Mouse (Mus musculus): ENCODE results near the gene Pdzd8. TPM values are rescaled to one million over a fixed set of nuclear protein-coding genes. Genes with fewer than 3 reads are reported as not detected.

The Pdzd8 gene
- polyA plus RNA-seq, 1 experiment from 2014 or later, result 8.0 TPM

DNA sequence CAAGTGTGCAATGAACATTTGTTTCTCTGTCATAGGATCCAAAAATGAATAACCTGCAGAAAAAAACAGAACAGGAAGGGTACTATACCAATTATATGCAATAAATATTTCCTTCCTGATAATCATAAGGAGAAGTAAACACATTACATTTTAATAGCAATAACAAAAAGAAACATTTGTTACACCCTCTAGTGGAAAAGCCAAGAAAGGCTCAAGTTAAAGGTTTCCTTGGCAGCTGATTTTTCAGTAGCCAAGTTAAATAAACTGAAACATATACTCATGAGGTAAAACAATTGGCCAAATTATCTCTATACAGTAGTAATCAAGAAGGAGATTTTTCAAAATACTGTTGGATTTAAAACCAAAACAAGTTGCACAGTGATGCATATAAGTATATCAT is 30.3 kb downstream of the Pdzd8 start:
- H3K9me3 ChIP-seq (ENCODE audit: control insufficient read depth, low read length), result no peaks in the 10 kb centered on the region
- H3K9ac ChIP-seq (replicated peaks; ENCODE audit: low read depth, low read length), result no peak overlapping the region
- H3K36me3 ChIP-seq (ENCODE audit: control insufficient read depth, insufficient read depth), result no peaks in the 10 kb centered on the region
- H3K27me3 ChIP-seq (replicated peaks; ENCODE audit: control insufficient read depth, insufficient read depth, low read length), result no peaks in the 10 kb centered on the region
- ATAC-seq, result no peak
- no peak overlapping the region for H3K27ac ChIP-seq (ENCODE audit: low read length)
- H3K4me1 ChIP-seq (replicated peaks; ENCODE audit: control insufficient read depth, insufficient read depth, low read length), result no peaks in the 10 kb centered on the region
- H3K4me2 ChIP-seq (ENCODE audit: low read length), result no peak overlapping the region
- H3K4me3 ChIP-seq (replicated peaks; ENCODE audit: low read length), result no peak overlapping the region

- Histone ChIP-seq H3K9ac (replicated peaks; ENCODE audit: low read depth, low read length) (no peak overlapping the region), H3K4me1 (replicated peaks; ENCODE audit: control insufficient read depth, insufficient read depth, low read length) (no peaks in the 10 kb centered on the region), H3K36me3 (ENCODE audit: control insufficient read depth, insufficient read depth) (no peaks in the 10 kb centered on the region), H3K27me3 (replicated peaks; ENCODE audit: control insufficient read depth, insufficient read depth, low read length) (no peaks in the 10 kb centered on the region), H3K27ac (ENCODE audit: low read length) (no peak overlapping the region), H3K4me3 (replicated peaks; ENCODE audit: low read length) (no peak overlapping the region), H3K4me2 (ENCODE audit: low read length) (no peak overlapping the region), H3K9me3 (ENCODE audit: control insufficient read depth, low read length) (no peaks in the 10 kb centered on the region)
- WGBS, result 82% methylated on average over 5 of the region's 5 CpGs
- no peak for ATAC-seq
Measured at GRCm38 (mm10) chr19:59292183-59292839, 53.3 kb downstream of the Pdzd8 start.

DNA sequence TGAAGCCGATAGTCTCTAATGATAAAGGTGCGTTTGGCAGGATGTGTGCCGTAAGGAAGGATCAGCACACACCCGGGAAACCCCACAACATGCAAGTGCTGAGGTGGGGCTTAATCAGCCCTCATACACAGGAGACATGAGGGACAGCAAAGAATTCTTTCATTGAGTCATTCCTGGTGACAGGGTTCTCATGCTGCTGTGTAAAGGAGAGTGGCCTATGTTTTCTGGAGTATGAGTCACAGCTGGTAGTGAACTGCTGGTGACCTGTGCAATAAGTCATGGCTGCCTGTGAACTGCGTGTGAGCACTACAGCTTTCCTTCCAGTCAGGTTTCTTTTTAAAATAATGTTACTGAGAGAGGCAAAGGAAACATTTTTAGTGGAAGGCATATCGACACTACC is 55.8 kb downstream of the Pdzd8 start:
- WGBS, result 87% methylated on average over 6 of the region's 6 CpGs
- no peak for ATAC-seq
- no peak overlapping the region for H3K27ac ChIP-seq (ENCODE audit: low read length)

GRCm38 (mm10) chr19:59289042-59289441 is 56.5 kb downstream of the Pdzd8 start:
- Histone ChIP-seq H3K9me3 (ENCODE audit: control insufficient read depth, low read length) (no peaks in the 10 kb centered on the region), H3K4me2 (ENCODE audit: low read length) (no peak overlapping the region), H3K4me1 (replicated peaks; ENCODE audit: control insufficient read depth, insufficient read depth, low read length) (no peaks in the 10 kb centered on the region), H3K27me3 (replicated peaks; ENCODE audit: control insufficient read depth, insufficient read depth, low read length) (no peaks in the 10 kb centered on the region), H3K4me3 (replicated peaks; ENCODE audit: low read length) (no peak overlapping the region), H3K27ac (ENCODE audit: low read length) (no peak overlapping the region), H3K9ac (replicated peaks; ENCODE audit: low read depth, low read length) (no peak overlapping the region), H3K36me3 (ENCODE audit: control insufficient read depth, insufficient read depth) (no peaks in the 10 kb centered on the region)
- no peak for ATAC-seq

More for the DNA sequence above, 55.8 kb downstream of the Pdzd8 start:
- H3K4me2 ChIP-seq (ENCODE audit: low read length), result no peak overlapping the region
- H3K27me3 ChIP-seq (replicated peaks; ENCODE audit: control insufficient read depth, insufficient read depth, low read length), result no peaks in the 10 kb centered on the region
- no peak overlapping the region for H3K4me3 ChIP-seq (replicated peaks; ENCODE audit: low read length)
- H3K4me1 ChIP-seq (replicated peaks; ENCODE audit: control insufficient read depth, insufficient read depth, low read length), result no peaks in the 10 kb centered on the region
- H3K9me3 ChIP-seq (ENCODE audit: control insufficient read depth, low read length), result no peaks in the 10 kb centered on the region
- no peak overlapping the region for H3K9ac ChIP-seq (replicated peaks; ENCODE audit: low read depth, low read length)
- H3K36me3 ChIP-seq (ENCODE audit: control insufficient read depth, insufficient read depth), result no peaks in the 10 kb centered on the region

DNA sequence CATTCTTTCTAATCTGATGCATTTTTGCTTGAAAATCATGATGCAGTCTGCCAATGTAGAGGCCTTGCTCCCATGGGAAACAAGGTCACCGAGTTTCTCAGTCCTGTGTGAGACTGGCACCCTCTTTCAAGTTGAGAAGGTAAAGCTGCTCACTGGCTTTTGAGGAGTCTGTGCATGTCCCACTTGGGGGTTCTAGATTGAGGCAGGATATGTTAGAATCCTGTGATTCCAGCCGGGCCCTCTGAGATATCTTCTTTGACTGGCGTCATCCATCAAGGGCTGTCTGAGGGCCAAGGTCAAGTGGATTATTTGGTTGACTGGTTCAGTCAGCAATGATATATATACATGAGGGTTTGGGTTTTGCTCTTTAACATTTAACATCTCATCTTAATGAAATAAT is 63.6 kb downstream of the Pdzd8 start:
- Histone ChIP-seq H3K9me3 (ENCODE audit: control insufficient read depth, low read length) (no peaks in the 10 kb centered on the region), H3K9ac (replicated peaks; ENCODE audit: low read depth, low read length) (no peak overlapping the region), H3K4me3 (replicated peaks; ENCODE audit: low read length) (no peak overlapping the region), H3K4me2 (ENCODE audit: low read length) (no peak overlapping the region), H3K27ac (ENCODE audit: low read length) (no peak overlapping the region), H3K4me1 (replicated peaks; ENCODE audit: control insufficient read depth, insufficient read depth, low read length) (no peaks in the 10 kb centered on the region), H3K36me3 (ENCODE audit: control insufficient read depth, insufficient read depth) (no peaks in the 10 kb centered on the region), H3K27me3 (replicated peaks; ENCODE audit: control insufficient read depth, insufficient read depth, low read length) (no peaks in the 10 kb centered on the region)
- no peak for ATAC-seq
- 91% methylated on average over 3 of the region's 3 CpGs for WGBS

DNA sequence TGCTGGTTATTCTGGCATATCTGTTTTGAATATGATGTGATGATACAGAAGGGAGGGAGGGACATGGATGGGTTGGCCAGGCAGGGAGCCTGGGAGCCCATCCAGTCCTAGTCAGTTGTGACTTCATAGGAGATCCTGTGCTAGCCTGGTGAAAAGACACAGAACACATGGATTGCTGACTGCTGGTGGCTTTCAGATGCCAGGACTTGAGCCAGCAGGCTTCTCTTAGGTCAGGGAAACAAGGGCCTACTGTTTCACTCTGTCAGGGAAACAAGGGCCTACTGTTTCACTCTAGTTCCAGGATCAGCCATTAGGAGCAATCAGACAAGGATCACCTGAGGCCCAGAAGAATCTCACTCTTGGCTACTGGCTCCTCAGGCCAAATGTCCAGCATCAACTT is 64.7 kb downstream of the Pdzd8 start:
- no peak overlapping the region for H3K4me2 ChIP-seq (ENCODE audit: low read length)
- no peaks in the 10 kb centered on the region for H3K9me3 ChIP-seq (ENCODE audit: control insufficient read depth, low read length)
- no peak for ATAC-seq

DNA sequence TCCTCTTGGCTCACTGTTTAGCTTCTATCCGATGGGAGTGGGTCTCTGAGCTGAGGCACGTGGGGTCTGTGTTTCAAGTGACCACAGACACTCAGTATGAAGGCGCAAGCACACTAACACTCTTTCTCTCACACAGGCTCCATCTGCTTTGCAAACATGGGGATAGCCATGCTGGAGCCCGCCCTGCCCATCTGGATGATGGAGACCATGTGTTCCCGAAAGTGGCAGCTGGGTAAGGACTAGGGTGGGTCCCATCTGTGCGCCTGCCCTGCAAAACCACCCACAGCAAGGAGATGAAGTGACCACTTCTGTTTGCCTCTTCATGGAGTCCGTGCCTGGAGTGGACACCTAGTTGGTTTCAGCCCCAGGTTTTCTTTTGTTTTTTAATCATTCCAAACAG is 69.2 kb downstream of the Pdzd8 start:
- no peaks in the 10 kb centered on the region for H3K36me3 ChIP-seq (ENCODE audit: control insufficient read depth, insufficient read depth)
- no peaks in the 10 kb centered on the region for H3K9me3 ChIP-seq (ENCODE audit: control insufficient read depth, low read length)
- no peaks in the 10 kb centered on the region for H3K27me3 ChIP-seq (replicated peaks; ENCODE audit: control insufficient read depth, insufficient read depth, low read length)
- WGBS, result 87% methylated on average over 7 of the region's 7 CpGs
- no peak overlapping the region for H3K4me3 ChIP-seq (replicated peaks; ENCODE audit: low read length)
- ATAC-seq, result no peak
- H3K27ac ChIP-seq (ENCODE audit: low read length), result no peak overlapping the region
- no peak overlapping the region for H3K9ac ChIP-seq (replicated peaks; ENCODE audit: low read depth, low read length)
- no peak overlapping the region for H3K4me2 ChIP-seq (ENCODE audit: low read length)
- H3K4me1 ChIP-seq (replicated peaks; ENCODE audit: control insufficient read depth, insufficient read depth, low read length), result no peaks in the 10 kb centered on the region

More for the DNA sequence above, 64.7 kb downstream of the Pdzd8 start:
- Histone ChIP-seq H3K9ac (replicated peaks; ENCODE audit: low read depth, low read length) (no peak overlapping the region), H3K4me1 (replicated peaks; ENCODE audit: control insufficient read depth, insufficient read depth, low read length) (no peaks in the 10 kb centered on the region), H3K27me3 (replicated peaks; ENCODE audit: control insufficient read depth, insufficient read depth, low read length) (no peaks in the 10 kb centered on the region), H3K27ac (ENCODE audit: low read length) (no peak overlapping the region), H3K4me3 (replicated peaks; ENCODE audit: low read length) (no peak overlapping the region), H3K36me3 (ENCODE audit: control insufficient read depth, insufficient read depth) (no peaks in the 10 kb centered on the region)

DNA sequence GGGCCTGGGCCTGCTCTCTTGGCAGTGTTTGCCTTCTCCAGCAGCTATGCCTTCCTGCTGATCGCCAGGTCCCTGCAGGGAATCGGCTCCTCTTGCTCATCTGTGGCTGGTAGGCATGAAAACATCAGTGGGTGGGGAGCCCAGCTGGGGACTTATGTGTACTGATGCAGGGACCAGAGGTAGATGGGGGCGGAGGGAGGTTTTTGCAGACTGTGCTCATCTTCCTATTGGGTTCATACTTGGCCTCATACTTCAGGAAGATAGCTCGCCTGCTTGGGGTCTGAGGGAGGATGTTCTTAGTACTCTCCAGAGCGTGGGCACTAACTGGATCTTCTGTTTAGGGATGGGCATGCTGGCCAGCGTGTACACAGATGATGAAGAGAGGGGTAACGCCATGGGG is 72.4 kb downstream of the Pdzd8 start:
- H3K4me2 ChIP-seq (ENCODE audit: low read length), result no peak overlapping the region
- no peak overlapping the region for H3K27ac ChIP-seq (ENCODE audit: low read length)
- 89% methylated on average over 7 of the region's 7 CpGs for WGBS
- H3K9ac ChIP-seq (replicated peaks; ENCODE audit: low read depth, low read length), result no peak overlapping the region
- no peaks in the 10 kb centered on the region for H3K27me3 ChIP-seq (replicated peaks; ENCODE audit: control insufficient read depth, insufficient read depth, low read length)
- no peak for ATAC-seq
- no peaks in the 10 kb centered on the region for H3K4me1 ChIP-seq (replicated peaks; ENCODE audit: control insufficient read depth, insufficient read depth, low read length)
- no peak overlapping the region for H3K4me3 ChIP-seq (replicated peaks; ENCODE audit: low read length)
- H3K9me3 ChIP-seq (ENCODE audit: control insufficient read depth, low read length), result no peaks in the 10 kb centered on the region
- H3K36me3 ChIP-seq (ENCODE audit: control insufficient read depth, insufficient read depth), result no peaks in the 10 kb centered on the region

DNA sequence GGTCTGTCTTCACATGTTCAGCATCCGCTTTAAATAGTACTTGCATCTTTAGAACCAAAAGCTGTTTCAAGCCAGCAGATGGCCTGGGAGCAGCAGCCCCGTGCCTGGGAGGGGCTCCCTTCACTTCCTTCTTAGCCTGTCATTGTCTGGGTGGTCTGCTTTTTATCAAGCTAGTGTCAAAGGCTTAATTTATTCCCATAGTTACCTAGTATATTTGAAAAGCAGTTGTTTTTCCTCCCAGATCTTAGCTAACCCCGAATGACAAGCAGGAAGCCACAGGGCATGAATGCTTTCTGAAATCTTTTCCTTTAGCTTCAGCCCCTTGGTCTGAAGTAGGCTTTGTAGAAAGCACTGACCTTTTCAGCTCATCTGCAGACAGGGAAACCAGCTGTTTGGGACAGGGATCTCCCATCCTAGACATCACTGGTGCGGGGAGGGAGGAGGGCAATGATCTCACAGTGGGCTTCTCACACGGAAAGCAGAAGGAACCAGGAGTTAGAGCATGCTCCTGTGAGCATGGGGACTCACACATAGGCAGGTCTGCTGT is 78.1 kb downstream of the Pdzd8 start:
- WGBS, result 9% methylated on average over 5 of the region's 5 CpGs
- H3K27me3 ChIP-seq (replicated peaks; ENCODE audit: control insufficient read depth, insufficient read depth, low read length), result no peaks in the 10 kb centered on the region
- no peak overlapping the region for H3K4me2 ChIP-seq (ENCODE audit: low read length)
- peaks cover 27% of the 10 kb centered on the region for H3K4me1 ChIP-seq (replicated peaks; ENCODE audit: control insufficient read depth, insufficient read depth, low read length)
- peak; percentile 17; the same call in 1 of the 2 replicates for ATAC-seq
- no peaks in the 10 kb centered on the region for H3K9me3 ChIP-seq (ENCODE audit: control insufficient read depth, low read length)
- H3K4me3 ChIP-seq (replicated peaks; ENCODE audit: low read length), result no peak overlapping the region
- no peak overlapping the region for H3K9ac ChIP-seq (replicated peaks; ENCODE audit: low read depth, low read length)
- H3K36me3 ChIP-seq (ENCODE audit: control insufficient read depth, insufficient read depth), result no peaks in the 10 kb centered on the region
- H3K27ac ChIP-seq (ENCODE audit: low read length), result peak overlapping the region; percentile 9

DNA sequence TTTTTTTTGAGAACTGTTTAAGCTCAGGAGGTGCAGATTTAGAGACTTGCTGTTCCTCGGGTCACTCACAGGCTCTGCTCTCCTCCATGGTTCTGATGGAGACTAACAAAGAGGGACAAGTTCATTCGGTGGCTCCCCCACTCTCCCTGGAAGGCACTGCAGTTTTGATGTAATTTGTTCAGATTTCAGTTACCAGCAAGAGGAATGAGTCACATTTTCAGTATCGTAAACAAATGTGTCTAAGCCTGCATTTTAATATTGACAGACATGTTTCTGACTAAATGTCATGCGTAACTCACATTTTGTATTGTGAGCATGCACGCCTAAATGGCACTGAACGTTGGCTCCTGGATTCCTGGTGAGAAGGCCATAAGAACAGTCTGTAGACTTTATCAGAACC is 79.7 kb downstream of the Pdzd8 start:
- 0 out of 2 replicates have a peak, but pooled peaks have one; percentile 5 for ATAC-seq
- Histone ChIP-seq H3K9ac (replicated peaks; ENCODE audit: low read depth, low read length) (no peak overlapping the region), H3K4me1 (replicated peaks; ENCODE audit: control insufficient read depth, insufficient read depth, low read length) (peaks cover 31% of the 10 kb centered on the region), H3K27me3 (replicated peaks; ENCODE audit: control insufficient read depth, insufficient read depth, low read length) (no peaks in the 10 kb centered on the region), H3K36me3 (ENCODE audit: control insufficient read depth, insufficient read depth) (no peaks in the 10 kb centered on the region), H3K4me2 (ENCODE audit: low read length) (0 out of 2 replicates have a peak overlapping the region, but pooled peaks have one; percentile 2), H3K9me3 (ENCODE audit: control insufficient read depth, low read length) (no peaks in the 10 kb centered on the region), H3K4me3 (replicated peaks; ENCODE audit: low read length) (no peak overlapping the region), H3K27ac (ENCODE audit: low read length) (peak overlapping the region; percentile 70)
- 23% methylated on average over 6 of the region's 6 CpGs for WGBS
